Mouse (Mus musculus): Measurements from ENCODE around the gene Tmem238. TPM values are rescaled to one million over a fixed set of nuclear protein-coding genes. Genes with fewer than 3 reads are reported as not detected.

The Tmem238 gene
- total RNA-seq, 1 experiment from 2014 or later: 11.7 TPM

DNA sequence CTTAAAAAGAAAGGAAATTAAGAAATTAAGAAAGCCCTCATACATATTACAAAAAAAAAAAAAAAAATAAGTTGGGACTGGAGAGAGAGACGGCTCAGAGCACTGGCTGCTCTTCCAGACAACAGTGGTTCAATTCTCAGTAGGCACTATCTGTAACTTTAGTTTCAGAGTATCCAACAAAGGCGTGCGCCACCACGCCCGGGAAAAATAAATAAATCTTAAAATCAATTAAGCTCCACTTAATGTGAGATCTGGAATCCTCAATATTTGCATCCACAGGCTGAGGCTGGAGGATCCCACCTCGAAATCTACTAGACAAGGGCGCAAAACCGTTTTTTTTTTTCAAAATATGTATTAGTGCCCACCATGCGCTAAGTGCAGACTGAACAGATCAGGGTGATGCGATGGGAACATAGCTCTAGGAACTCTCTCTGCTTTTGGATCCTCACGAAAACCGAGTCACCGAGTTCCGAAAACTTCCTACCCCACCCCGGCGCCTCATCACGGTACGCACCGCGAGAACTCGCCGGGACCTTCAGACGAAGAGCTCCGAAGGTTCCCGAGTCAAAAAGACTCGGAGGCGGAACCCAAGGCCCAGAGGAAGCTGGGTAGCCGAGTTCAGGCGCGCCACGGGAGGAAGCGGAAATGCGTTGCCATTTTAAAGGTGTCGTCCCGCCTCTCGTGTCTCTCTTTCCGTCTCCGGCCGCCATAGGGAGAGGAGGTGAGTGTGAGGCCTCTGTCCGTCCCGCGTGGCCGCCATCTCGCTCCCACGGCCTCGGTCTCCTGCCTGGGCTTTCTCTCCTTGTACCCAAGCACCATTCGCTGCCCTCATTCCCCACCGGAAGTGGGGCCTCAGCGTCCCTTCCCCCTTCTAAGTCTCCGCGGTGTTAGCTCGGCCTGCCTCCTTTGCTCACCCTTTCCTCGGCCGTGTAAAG lies 3.1 kb upstream of the Tmem238 start, which contains the start of gene Rpl28:
Gene Rpl28 (plus strand): TSS at position 597 of the 935 bp plus-strand sequence.
- DNase-seq: peak; percentile 97

DNA sequence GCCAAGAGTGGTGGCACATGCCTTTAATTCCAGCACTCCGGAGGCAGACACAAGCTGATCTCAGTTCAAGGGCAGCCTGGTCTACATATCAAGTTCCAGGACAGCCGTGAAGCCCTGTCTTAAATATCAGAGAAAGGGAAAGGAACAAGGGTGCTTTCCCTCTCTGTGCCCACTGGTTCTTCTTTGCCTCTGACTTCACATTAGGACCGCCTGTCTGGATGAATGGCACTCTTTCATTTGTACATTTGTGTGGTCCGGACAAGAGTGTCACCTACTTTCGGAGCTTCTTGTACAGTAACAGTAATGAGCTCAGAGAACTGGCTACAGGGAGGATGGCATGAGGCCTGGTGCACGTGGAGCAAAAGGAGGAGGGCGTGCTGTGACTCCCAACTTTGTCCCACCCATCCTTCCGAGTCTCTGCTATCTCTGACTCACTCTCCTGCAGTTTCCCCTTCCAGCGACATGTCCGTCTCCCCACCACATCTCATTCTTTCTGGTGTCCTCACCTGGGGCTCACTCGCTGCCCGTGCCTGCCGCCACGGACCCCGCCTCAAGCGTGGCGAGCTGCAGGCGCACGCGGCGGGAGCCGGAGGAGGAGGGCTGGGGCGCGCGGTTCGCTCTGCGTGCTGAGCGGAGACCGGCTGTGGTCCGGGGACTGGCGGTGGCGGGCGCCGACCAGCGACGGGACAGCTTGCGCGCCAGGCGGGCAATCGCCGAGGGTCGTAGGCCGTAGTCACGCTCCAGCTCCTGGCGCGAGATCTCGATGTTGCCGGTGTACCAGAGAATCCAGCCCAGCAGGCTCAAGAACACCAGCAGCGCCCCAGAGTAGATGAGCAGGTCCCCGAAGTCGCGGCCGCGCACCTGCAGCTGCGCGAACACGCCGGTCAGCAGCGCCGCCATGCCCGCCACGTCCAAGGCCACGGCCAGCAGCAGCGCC lies 689 bp downstream of the Tmem238 start:
- DNase-seq: peak; percentile 81

DNA sequence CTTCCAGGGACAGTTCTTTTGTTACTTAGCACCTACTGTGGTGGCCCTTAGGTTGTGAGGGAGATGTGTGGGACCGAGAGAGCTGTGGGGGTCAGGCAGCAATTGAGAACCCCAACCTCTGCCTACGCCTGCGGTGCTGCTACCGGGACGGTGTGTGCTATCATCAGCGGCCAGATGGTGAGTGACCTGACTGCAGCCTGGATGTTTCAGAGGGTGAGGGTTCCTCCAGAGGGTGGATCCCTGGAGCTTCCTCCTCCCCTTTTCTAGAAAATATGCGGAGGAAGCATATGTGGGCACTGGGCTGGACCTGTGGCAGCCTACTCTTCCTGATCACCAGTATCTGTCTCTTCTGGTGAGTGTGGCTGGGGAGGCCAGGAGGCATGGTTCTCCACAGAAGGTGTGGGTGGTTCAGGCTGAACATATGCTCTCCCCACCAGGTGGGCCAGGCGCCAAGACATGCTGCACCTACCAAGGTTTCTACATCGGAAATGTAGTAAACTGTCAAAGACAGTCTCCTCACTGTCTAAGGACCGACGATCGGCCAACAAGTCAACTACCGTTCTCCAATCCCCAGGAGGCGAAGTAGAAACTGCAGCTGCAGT lies 5.7 kb downstream of the Tmem238 start:
- no peak for DNase-seq

DNA sequence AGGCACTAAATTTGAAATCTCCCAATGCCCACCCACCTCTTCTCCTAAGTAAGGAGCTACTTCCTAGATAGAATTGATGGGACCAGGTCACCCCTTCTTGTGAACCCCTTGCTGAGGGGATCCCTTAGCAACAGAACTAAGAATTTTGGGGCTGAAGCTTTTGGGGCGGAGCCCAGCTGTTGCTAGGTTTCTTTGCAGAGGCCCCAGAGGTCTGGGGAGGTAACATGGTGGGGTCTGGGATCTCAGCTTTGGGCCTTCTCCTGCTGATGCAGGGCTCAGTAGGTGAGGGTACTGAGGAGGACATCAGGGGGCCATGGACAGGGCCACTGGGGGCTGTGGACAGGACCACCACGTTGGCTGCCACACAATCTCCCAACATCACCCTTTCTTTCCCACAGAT lies 6.7 kb downstream of the Tmem238 start, which contains the start of the genes Il11 and Tmem190:
Gene Il11 (minus strand): TSS at position 101 of the 400 bp plus-strand sequence.
Gene Tmem190 (plus strand): TSS at position 179 of the 400 bp plus-strand sequence.
- no peak for DNase-seq

DNA sequence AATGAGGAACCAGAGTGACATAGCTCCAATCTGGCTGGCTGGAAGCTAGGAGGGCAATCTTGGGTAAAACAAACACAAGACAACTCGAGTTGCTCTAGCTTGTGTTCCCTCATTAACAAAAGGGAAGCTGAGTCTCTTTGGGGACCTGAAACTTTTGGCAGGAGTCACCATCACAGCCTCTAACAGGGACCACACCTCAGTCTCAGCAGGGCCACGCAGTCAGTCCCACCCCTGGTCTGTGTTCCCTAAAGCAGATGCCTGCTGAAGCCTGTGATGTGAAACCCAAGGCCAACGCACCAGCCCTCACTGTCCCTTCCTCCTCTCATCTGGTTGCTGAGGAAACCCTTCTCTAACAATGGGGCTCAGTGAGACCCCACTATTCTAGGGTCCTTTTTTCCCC lies 7.3 kb downstream of the Tmem238 start:
- DNase-seq: no peak

DNA sequence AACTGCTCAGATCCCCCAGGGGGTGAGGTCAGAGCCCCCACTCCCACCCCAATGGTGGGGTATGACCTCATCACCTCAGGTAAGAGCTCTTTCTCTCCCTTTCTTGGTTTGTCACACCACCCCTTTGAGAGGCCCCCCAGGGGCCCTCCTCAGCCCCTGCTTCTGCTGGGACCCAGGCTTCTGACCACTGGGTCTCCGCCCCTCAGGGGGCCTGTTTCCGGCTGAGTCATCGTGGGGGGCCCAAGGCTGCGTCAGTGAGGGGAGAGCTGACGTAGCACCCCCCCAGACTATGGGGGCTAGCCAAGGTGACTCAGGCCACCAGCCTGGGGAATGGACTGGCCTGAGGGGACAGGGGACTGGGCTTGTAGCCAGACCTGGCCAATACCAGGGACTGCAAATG lies 9.5 kb downstream of the Tmem238 start:
- no peak for DNase-seq

DNA sequence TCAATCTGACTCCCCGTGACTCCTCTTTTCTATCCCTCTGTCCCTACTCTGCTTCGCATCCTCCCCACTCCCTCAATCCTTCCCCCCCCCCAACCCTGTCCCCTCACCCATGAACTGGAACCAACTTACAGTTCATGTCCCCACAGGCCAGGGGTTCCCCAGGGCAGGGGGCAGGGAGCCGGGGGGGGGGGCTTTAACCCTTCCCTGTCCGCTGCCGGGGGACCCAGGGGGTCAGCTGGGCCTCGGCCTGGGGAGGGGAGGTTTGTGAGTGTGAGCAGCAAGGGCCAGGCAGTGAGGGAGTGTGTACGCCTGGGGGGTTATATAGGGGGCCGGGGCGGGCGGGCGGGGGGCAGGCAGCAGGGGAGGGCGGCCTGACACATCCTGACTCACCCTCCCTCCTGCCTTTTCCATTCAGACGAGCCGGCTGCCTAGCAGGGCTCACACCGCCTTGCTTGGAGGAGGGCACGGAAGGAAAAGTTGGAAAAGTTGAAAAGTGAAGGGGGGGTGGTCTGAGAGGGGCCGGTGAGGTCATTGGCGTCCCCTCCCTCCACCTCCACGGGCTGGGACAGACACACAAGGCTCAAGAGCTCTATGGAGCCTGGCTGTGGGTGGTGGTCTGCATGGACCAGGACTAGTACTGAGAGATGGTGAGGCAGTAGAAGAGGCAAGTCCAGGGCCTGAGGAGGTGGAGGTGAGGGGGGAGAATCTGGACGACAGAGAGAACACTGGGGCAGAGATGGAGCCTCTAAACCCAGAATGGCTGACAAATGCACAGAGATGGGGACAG lies 11.4 kb downstream of the Tmem238 start:
- no peak for DNase-seq

DNA sequence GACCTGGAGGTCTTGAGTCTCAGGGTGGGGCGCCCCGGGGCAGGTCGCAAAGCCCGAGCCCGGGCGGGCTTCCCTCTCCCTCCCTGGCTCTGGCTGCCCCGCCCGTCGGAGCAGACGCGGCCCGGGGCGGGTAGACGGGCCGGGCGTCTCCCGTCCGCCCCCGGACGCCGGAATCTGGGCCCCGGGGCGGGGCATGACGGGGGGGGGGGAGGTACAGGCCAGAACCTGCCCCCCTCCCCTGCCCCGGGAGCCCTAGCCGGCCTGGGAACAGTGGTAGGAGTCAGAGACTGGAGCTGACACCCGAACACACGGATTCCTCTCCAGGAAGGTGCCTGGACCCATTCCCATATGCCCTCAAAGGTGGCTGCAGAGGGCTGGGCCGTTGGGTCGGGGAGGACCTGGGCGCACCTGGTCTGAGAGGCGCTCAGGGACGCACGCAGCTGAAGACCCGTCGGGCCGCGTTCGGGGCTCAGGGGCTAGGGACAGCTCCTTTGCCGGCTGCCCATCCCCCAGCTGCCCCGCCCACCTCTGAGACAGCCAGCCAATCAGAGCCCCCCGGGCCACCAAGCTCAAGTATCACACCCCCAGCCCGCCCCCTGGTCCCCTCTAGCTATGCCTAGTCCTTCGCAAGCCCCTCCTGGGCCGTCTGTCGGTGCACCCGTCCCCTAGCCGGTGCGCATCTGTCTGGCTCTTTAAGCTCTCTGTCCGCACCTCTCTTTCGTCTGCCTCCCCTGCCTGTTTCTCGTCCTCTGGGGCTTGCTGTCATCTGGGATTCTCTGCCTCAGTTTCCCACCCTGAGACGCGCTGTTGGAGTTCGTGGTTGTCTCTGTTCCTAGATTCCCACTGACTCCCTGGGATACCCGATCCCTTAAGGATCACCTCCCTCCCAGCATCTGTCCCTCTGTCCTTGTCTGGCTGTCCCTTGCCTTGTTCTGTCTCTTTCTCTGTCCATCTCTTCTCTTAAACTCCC lies 12.3 kb downstream of the Tmem238 start:
- DNase-seq: peak; percentile 76

DNA sequence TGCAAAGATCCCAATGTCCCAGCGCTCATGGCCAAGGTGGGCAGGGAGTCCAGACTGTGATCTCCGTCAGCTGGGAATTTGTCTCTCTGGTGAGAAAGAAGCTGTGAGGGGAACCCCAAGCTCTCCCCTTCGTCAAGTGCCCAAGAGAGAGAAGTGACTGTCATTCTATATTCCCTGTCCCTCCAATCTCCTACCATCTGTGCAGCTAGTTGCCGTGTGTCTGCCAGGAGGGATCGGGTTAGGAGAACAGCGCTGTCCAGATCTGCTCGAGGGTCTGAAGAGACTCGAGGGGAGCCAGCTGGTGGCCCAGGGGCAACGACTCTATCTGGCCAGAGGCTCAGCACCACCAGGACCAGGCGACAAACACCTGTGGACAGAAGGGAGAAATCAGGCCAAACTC lies 13.3 kb downstream of the Tmem238 start:
- DNase-seq: no peak

DNA sequence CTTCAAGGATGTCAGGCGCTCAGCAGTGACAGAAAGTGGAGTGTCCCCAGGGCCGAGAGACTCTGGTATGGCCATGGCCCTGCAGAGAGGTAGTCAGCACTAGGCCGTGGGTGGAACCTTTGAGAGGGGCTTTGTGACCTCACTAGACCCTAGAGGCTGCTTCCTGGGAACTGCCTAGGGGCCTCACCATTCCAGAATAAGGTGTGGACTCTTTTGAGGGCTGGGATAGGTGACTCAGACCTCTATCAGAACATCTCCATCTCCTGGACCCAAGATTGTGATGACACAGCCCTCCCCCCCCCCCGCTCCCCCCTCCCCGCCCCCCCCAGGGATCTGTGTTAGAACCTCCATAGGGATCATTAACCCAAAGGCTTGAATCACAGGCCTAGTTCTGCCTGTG lies 18.3 kb downstream of the Tmem238 start, which contains the start of gene Fam71e2:
Gene Fam71e2 (minus strand): TSS at position 101 of the 400 bp plus-strand sequence.
- no peak for DNase-seq

DNA sequence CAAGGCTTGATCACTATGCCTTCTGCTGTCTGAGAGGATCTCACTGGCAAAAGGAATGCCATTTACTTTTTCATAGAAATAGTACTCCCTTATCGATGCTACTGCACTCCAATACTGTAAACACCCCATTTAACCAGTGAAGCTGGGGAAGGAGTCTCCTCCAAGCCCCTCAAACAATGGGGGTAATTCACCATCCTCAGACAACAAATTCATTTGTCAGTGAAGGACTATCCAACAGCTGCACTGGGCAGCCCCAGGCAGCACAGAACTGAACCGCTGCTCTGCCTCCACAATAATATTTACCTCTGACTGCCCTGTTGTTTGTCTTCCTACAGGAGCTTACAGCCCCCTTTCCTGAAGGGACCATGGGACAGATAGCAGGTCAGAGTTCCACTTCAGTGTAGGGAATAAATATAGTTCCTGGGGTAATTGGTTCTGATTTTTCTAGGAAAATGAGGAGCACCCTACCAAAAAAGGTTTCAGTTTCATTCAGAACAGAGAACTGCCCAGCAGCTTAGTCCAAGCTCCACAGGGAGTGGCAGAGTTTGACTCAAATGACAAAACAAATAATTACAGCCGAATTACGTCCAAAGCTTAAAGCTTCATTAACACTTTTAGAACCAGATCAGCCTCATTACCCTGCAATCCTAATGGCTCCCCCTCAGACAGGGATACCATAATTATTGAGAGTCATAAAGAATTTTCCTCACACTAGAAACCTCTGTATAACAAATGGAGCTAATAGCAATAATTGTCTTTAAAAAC lies 24.3 kb downstream of the Tmem238 start:
- no peak for DNase-seq

DNA sequence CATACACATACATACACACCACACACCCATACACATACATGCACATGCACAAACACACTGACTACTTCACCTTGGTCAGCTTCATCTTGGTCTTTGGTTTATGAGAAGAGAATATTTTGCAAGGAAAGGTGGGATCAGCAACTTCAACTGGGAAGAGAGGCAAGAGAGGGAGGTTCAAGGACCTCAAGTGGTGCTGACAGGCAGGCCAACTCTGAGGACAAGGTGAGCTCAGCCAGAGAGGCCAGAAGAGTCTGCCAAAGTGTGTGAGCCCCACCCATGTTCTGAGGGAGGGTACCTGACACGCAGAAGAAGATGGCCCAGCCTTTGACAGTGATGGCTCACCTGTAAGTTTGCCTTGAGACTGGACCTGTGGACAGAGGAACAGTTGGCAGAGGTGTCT lies 29.8 kb downstream of the Tmem238 start:
- no peak for DNase-seq

DNA sequence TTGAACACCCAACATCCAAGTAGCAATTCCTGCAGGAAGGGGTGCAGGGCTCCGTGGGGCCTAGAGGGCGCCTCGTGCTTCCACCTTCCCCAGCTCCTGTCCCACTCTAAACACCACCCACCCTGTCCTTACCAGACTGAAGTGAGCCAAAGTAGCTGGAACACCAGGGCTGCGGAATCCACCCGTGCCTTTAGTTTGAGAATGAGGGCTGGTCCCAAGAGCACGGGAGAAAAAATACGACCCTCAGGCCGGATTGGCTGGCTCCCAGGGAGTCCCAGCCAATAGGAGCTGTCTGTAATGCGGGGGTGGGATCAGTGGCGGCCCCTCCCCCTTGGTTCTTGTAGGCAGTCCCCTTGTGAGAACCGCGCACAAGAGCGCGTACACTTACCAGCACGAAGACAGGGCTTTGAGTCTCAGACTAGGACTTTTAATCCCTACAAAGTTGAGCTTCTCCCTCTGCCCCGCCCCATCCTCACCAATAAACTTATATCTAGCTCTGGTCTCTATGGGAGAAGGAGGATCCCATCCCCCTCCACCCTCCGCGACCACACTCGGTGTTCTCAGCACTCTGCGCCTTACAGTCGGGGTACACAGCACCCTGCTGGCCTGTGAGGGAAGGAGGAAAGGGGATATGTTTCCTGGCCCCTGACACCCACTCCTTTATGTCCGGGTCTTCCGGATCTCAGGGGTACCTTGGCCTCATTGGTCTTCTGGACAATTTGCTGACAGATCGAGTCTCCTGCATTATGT lies 36.5 kb downstream of the Tmem238 start, which contains the start of gene Cox6b2:
Gene Cox6b2 (minus strand): TSS at position 274 of the 750 bp plus-strand sequence.
- peak; percentile 91 for DNase-seq

DNA sequence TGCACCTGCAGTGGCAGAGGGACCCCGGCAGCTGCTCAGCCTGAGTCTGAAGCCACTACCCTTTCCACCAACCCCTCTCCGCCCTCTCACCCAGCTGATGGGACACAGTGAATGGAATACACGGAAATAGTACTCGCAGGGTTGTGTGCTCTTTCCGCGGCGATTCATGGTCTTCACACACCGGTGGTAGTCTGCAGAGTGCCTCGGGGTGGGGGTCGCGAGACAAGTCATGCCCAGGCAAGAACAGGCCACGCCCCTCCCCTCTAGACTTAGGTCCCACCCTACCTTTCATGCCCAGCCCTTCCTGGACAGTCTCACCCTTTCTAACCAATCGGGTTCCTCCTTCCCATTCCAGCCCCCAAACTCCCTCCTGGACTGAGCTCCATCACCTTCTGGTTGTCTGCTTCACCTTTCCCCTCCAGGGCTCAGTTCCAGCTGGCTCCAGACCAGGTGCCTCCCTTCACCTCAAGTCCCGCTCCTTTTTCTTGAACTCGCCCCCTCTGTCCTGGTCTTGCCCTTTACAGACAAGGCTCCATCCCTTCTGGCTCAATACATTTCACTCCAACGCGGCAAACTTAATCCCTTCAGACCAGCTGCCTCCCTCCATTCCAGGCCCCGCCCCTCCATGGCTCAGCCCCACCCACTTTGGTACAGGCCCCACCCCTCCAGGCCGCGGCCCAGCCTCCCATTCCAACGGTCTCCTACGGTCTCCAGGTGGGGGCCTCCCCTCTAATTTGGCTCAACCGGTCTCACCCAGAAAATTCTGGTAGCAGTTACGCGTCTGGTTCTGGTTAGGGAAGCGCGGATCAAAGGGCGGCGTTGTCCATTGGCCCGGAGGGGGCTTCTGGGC lies 37.3 kb downstream of the Tmem238 start:
- DNase-seq: peak; percentile 82

DNA sequence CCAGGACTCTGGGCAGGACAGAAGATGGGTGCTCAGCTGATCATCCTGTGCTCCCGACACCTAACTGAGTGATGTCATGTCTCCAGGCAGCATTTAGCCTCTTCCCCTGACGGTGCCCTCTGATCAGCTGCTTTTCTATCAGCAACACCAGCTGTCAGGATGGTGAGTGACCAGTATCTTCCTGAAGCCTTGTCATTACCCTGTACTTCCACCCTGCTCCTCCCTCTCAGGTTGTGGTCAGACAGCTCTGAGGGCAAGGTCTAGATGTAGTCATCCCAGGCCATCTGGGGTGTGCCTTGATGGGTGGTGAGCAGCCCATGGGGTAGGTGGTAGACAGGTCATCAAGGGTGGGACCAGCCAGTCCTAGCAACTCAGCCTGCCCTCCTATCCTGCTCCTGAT lies 40.3 kb downstream of the Tmem238 start:
- no peak for DNase-seq

DNA sequence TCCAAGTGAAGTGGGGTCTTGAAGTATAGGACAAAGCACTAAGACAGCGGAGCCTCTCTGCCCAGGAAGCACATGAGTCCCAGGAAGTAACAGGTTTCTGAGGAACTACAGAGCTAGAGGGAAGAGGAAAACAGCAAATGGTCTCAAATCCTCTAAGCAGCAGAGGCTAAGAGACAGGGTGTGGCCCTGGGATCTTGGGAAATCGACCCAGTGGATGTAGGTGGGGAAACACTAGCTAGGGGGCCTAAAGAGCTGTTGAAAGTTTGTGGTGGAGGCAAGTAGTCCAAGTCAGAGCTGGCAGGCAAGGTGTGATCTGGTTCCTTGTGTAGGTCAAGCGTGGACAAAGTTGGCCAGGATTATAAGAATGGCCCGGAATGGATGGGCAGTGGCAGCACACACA lies 41.1 kb downstream of the Tmem238 start:
- no peak for DNase-seq

DNA sequence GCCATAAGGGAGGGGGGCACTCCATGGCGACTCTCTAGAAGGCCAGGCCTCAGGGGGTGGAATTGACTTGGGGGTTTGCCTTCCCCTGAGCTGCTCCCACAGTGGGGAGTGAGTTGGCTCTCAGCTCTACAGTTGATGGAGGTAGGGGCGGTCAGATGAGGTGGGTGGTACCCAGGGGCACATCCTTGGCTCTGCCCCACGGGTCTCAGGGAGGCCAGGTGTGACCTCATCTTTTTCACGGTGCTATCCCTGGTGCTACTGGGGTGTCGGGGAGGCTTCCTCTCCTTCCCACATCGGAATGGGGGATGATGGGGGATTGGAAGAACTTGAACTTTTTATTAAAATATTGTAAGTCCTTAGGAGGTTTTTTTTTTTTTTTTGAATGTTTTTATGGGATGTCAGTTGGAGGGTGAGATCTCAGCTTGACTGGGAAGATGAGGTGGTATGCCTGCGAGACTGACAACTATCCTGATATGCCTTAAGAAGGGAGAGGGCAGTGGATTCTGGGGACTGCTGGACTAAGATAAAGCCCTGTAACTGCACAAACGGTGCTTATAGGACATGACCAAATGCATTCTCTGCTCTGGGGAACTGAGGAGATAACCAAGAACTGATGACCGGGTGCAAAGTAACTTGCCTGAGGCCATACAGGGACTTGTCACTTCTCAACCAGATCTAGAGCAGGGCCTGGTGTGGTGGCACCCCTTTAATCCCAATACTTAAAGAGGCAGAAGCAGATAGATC lies 42.1 kb downstream of the Tmem238 start:
- no peak for DNase-seq

All from adrenal gland, postnatal 14 days (tissue).